Mouse (Mus musculus): ENCODE results near the gene Rdh11.
"Not testable (repeated sequence)": the region's sequence is repeated elsewhere in the genome, so short reads cannot be mapped to it uniquely, and the experiment has no call there.

Gene Rdh11

DNA sequence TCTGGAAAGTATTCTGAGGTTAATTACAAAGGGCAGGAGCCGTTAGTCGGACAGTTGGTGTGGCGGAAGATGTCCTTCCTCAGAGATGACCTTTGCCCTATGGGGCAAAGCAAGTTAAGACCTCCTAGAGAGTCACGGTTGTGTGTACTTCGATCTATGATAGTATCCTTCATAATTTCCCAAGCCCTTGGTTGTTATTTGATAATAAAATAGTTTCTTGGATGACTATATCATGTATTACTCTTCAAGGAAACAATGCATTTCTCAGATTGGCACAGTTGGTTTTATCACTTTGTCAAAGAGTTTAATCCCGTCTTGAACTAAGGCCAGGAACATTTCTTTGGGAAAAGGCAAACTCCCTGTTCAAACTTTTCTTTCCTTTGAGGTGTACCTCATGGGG lies at the start of gene Rdh11:
Gene Rdh11 (minus strand): TSS at position 101 of the 400 bp plus-strand sequence.
- DNase-seq (ENCODE audit: low read depth in 2 of 2, low spot score in 2 of 2): no peak

DNA sequence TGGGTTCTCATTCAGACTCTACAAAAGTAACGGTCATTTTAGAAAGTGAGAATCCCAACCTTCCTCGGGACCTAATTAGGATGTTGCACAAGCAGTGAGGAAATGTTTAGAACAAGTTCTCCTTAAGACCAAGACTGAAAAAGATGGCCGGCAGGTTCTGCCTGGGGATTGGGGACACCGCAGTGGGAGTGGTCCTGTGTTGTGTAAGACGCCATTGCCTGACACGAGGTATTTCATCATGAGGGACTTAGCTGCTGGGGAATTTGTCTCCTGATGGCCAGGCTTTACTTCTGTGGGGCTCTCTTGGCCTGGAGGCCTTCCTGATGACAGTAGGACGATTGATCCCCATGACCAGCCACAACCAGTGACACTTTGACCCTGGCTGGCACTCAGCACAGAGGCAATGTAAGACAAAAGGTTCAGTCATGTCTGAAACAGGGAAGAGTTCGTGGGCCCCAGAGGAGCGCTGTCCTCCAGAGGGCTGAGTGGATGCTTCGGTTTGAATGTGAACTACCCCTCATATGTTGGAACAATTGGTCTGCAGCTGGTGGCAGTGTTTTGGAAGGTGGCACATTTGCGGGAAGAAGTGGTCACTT lies 43.5 kb upstream of the Rdh11 start:
- no peak for DNase-seq (ENCODE audit: low read depth in 2 of 2, low spot score in 2 of 2)

DNA sequence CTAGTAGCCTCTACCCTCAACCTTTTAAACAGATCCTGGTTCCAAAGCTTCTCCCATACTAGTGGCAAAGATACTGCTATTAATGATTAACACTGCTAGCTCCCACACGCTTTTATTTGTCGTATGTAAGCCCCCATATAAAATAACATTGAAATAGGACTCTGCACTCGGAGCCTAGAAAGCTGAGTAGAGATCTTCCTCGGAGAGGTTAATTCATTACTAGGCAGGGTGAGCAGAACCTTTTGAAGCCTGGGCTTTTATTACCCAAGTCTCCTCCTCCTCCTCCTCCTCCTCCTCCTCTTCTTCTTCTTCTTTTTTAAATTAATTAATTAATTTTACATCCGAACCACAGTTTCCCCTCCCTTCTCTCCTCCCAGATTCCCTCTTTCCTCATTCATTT lies 25.4 kb upstream of the Rdh11 start:
- no peak for DNase-seq (ENCODE audit: low read depth in 2 of 2, low spot score in 2 of 2)

DNA sequence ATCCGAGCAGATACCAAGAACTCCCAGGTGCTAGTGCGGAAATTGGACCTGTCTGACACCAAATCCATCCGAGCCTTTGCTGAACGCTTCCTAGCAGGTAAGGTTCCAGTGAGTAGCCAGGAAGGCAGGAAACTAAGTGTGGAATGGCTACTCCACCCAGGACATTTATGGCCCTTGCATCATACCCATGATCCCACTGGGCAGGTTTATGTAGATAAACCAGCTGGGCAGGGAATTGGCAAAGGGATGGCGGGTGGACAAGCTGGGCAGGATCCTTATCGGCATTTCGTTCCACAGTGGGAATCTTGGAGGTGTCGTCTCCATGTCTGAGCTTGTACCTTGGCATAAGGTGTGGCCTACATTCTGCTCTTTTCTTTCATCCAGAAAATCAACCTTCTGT lies 19.4 kb upstream of the Rdh11 start:
- DNase-seq (ENCODE audit: low read depth in 2 of 2, low spot score in 2 of 2): no peak

DNA sequence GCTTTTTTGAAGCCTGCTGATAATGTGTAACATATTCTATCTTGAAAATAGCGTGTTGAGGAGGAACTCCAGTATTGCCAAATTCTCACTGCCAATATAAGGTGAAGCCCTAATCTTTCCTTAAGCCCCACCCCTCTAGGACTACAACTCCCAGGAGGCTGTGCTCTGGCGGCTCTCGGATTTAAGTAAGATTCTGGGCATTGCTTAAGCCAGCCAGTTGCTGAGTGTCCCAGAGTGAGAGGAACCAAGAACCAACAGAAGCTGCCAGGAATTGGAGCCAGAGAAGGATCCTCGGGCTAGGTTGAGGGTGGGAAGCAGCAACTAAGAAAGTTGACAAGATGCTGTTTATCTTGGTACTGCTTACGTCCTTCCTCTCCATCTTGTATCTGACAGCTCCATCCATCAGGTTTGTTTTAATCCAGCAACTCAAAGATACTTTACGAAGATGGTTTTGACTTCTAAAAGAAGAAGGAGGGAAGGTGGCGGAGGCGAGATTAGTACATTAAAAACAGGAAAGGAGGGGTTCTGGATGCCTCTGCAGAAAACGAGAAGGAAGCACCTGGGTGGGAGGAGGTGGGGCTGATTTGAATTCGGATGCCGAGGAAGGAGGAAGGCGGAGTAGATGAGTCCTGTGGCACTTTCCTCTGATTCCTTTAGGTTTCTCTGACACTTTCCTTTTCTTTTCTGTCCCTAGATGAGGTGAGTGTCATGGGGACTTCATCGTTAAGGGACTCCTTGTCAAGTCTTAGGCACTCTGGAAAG lies 16.8 kb upstream of the Rdh11 start, which contains the start of gene Rdh12:
Gene Rdh12 (plus strand): TSS at position 212 of the 762 bp plus-strand sequence.
- peak; percentile 23 to 37 for DNase-seq (ENCODE audit: low read depth in 2 of 2, low spot score in 2 of 2)

DNA sequence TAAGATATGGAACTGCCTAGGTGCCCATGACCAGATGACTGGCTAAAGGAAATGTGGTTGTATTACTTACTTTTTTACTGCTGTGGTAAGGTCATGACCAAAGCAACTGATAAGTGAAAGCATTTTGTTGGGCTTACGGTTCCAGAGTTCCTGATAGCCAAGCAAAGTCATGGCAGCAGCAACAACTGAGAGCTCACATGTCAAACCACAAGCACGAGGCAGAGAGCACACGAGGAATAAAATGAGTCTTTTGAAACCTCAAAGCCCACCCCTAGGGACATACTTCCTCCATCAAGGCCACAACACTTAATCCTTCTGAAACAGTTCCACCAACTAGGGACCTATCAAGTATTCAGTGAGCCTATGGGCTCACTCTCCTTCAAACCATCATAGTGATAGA lies 9.8 kb upstream of the Rdh11 start:
- no peak for DNase-seq (ENCODE audit: low read depth in 2 of 2, low spot score in 2 of 2)

DNA sequence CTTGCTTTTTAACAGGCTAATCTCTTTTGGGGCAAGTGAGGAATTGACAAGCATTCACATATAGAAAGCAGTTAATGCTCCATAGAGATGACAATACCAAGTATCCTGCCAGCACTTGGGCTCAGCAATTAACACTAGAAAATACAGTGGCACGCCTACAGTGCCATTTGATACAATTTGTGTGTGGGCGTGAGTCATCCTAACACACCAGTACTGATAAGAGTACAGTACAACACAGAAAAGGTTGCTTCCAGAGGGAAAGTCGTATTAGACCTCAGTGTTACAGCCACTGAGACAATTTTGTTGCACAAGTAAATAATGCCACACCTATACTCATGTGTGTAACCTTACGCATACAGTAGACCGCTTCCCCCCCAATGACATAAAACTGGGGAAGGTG lies 5.0 kb upstream of the Rdh11 start:
- DNase-seq (ENCODE audit: low read depth in 2 of 2, low spot score in 2 of 2): no peak

DNA sequence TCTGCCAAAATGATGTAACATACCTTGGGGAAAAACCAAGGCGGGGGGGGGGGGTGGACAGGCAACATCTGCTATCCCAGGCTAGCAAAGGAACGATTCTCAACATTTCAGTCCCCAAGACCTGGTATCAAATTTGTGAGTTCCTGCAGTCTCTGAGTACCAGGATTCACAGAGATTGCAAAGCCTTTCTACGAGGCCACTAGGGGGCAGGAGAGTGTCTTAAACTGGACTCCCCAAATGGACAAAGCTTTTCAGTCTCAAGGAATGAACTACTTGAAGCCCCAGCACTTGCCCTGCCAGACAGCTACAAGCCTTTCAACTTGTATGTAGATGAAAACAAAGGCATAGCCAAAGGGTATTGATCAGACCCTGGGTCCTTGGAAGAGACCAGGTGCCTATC lies 1.3 kb upstream of the Rdh11 start:
- peak; percentile 34 to 51 for DNase-seq (ENCODE audit: low read depth in 2 of 2, low spot score in 2 of 2)

DNA sequence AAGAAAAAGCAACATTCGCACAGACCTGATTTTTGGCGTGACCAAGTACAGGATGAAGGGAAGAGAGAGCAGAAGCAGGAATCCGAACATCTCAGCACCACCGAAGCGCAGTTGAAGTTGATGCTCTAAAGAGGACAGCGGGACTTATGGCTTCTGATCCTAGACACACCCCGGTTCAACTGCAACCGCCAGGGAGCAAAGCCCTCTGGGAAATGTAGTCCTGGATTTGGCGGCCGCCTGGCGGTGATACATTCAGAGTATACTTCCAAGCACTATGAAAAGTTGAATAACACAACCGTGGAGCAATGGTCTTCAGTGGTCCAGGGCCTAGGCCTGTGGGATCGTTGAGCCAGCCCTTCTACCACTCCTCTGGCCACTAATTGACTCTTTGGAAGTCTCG lies 392 bp downstream of the Rdh11 start:
- peak; percentile 72 to 83 for DNase-seq (ENCODE audit: low read depth in 2 of 2, low spot score in 2 of 2)

DNA sequence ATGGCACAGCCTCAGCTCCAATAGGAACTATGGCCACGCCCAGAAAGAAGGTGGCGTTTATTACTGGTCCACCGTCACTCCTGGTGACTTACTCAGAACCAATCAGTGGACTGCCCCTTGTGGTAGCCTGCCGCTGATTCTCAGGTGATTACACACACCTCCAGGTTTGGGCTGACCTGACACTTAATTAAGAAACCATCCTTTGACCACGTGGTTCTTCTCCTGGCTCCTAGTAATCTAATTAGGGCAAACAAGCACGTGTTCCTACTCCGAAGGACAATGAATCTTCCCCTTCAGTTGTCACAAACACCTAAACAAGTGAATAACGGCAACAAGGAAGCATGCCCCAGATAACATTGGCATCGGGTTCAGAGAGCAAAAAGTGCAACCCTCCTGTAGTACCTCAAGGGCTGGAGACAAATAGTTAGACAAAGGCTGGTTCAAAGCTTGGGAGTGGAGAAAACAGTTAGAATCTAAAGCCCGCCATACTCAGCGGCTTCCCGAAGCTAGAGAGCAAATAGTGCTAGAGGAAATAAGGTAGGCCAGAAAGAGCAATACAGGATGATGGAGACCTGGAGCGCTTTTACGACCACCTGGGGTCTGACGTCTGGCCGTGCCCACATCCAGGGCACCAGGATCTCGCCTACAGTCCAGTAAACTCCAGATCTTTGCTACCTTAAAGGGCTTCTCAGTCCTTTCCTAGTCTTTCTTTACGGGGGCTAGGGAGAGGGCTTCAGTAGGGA lies 991 bp downstream of the Rdh11 start:
- DNase-seq (ENCODE audit: low read depth in 2 of 2, low spot score in 2 of 2): peak; percentile 14 to 36

DNA sequence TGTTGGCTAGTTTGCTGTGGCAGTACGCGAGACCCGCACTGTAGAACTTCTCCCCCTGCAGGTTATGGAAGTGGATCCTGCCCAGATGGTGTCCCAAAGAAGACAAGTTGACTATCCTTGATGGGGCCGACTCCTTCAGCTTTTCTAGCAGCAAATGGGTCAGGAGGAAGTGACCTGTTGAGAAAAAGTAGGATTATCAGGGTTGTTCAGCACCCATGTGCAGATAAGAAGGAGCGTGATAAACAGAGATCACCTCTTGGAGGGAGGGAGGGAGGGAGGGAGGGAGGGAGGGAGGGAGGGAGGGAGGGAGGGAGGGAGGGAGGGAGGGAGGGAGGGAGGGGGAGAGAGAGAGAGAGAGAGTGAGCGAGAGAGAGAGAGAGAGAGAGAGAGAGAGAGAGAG lies 6.9 kb downstream of the Rdh11 start:
- not testable (repeated sequence) for DNase-seq (ENCODE audit: low read depth in 2 of 2, low spot score in 2 of 2)

DNA sequence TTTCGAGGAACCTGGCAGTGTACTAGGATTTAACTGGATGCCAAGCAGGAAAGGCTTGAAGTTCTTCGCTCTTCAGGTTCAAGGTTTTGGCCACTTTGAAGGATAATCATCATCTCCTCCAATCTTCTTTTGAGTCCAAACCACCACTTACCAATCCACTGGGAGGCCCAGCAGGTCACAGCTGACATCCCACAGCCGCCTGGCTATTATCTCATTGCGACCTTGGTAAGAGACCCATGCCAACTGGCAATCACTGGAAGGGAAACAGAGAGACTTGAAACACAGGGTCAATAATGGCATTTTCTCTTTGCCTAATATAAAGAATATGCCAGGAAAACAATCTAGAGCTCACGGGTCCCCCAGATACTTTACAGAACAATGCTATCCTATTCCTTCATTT lies 16.1 kb downstream of the Rdh11 start:
- DNase-seq (ENCODE audit: low read depth in 2 of 2, low spot score in 2 of 2): no peak

DNA sequence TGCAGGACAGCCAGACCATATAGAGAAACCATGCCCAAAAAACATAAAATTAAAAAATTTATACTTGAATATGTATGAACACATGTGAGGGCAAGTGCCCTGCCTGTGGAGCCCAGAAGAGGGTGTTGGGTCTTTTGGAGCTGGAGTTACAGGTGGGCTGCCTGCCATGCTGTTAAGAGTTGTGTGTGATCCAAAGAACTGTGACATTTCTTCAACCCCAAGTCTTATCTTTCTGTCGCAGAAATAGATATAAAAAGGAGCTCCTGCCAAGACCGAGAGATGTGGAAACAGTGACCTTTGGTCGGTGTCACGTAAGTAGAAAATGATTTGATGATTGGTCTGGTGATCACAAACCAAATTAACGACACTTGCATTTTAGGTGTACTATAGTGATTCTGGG lies 18.4 kb downstream of the Rdh11 start:
- DNase-seq (ENCODE audit: low read depth in 2 of 2, low spot score in 2 of 2): no peak

DNA sequence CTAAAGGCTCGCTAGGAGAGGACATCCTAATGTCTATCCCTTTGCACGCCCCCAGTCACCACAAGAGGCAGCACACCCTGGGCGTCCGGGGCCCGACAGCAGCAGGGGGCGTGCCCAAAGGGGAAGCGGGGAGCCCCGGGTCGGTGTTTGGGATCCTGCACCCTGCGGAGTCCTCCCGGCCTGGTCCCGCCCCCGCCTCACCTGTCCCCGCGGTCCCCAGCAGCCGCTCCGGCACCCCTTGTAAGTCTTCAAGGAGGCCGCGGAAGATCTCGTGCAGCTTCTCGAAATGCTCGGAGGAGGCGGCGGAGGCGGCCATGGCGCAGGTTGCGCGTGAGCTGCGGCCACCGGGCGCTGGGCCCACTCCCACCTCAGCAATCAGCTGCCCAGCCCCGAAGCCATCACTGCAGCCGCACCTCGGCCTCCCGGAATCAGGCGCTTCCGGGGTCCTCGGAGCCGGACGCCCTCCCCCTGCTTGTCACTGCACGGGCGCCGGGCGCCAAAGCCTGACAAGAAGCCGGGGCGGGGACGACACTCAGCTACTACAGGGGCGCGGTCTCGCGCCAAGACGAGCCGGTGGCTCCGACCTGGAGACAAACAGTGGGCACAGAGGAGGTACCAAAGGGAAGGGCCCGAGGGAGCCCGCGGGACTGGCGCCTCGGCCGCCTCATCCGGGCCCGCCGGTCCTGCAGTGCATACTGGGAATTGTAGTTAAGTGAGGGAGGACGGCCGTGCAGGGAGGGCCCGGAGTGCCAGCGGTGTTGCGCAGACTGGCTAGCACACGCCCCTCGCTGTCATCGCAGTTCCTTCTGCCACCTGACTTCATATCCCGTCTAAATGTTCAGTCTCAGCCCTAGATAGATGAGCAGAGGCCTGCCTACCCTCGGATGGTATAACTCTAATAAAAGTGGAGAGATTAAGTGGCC lies 19.8 kb downstream of the Rdh11 start, which contains the start of gene Vti1b:
Gene Vti1b (minus strand): TSS at position 649 of the 923 bp plus-strand sequence.
- peak; percentile 88 to 90 for DNase-seq (ENCODE audit: low read depth in 2 of 2, low spot score in 2 of 2)

DNA sequence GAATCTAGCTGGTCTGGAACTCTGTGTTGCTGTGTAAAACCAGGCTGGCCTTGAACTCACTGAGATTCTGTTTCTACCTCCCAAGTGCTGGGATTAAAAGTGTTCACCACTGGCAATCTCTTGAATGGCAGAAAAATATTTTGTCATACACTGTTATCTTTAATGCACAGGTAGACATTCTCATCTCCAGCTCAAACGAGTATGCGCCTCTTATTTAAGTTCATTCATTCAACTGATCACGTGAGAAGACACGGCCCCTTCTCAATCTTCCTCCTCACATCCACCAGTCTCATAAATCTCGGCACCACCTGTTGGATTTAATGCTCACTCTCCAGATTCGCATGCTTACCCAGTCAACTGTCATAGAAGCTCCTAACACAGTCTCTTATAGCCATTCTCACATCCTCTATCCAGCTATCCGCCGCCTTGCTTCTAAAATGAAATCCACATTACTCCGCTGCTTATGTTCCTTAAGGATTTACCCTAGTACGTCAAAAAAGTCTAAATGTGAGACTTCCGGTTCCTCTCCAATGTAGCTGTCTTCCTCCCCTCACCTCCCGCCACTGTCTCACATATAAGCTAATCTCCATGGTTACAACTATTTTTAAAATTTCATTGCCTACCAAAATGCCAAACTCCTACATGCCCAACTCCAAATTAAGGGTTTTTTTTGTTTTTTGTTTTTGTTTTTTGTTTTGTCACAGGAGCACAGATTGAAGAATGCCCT lies 20.7 kb downstream of the Rdh11 start:
- DNase-seq (ENCODE audit: low read depth in 2 of 2, low spot score in 2 of 2): peak in 1 of 2 experiments; percentile 1

DNA sequence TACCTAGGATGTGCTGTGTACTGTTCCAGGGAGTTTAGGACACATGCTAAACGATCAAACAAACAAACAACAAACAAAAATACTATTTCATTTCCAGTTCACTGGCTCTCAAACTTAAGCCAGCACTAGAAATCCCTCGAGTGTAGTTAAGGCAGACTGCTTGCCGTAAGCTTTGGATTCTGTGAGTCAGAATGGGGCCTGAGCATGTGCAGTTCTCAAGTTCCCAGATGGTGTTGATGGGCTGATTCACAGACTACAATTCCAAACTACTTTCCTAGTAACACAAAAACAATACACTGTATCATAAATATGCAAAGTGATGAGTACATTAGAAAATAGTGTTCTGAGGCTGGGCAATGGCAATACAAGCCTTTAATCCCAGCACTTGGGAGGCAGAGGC lies 21.7 kb downstream of the Rdh11 start:
- no peak for DNase-seq (ENCODE audit: low read depth in 2 of 2, low spot score in 2 of 2)

DNA sequence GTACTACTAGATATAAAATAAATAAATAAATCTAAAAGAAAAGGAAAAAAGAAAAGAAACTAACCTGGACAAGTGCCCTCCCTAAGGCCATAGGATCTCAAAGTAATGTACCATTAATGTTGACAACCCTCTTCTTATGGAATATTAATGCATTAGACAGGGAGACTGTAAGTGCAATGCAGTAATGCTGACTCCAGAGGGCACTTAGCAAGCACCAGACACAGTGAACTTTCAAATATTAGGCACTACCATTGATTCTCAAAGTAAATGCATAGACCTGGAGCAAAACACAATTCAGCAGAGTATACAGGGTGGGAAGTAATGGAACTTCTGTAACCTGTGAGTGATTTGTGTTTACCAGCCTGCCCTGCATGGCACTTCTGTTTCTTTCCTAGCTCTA lies 22.9 kb downstream of the Rdh11 start:
- no peak for DNase-seq (ENCODE audit: low read depth in 2 of 2, low spot score in 2 of 2)

DNA sequence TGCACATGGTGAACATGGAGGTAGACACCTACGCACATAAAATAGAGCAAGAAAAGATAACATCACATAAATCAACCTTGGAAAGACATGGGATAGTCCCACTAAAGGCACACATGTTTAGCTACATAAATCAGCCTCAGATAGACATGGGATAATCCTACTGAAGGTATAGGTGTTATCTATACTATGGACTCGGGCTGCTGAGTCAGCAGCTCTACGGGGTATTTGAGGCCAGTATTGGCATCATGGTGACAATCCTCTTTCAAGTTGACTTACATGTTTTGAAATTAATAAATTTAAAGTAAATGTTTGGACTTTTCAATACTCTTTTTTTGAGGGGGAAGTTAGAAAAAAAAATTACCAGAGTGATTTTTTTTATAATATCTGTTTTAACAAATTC lies 29.2 kb downstream of the Rdh11 start:
- no peak for DNase-seq (ENCODE audit: low read depth in 2 of 2, low spot score in 2 of 2)

DNA sequence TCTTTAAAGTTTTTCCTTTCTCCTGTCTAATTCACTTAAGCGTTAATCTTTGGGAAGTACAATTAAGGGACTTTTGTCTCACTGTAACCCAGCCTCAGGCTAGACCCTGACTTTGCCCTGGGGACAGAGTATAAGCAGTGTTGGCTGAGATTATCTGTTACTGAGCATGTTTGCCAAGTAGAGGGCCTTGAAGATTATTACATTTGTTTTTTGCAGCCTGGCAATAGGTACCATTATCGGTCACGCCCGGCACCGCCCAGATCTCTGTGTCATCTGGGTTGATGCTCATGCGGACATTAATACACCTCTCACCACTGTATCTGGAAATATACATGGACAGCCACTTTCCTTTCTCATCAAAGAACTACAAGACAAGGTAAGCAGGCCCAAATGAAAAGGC lies 42.4 kb downstream of the Rdh11 start:
- no peak for DNase-seq (ENCODE audit: low read depth in 2 of 2, low spot score in 2 of 2)

DNA sequence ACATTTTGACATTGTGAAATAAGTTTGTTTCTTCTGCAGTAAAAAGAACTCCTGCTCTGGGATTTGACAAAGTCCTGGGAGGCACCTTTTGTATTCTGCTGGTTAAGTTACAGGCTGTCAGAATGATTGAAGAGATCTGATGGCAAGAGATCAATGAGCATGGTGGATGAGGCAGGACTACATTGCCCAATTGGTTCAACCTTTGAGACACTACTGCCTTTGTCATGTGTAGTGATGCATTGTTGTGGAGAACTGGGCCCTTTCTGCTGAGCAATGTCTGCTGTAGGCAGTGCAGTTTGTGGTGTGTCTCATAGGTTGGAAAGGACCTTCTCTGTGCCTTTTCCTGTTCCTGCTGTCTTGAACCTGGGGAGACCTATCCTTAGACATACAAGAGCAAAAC lies 50.7 kb downstream of the Rdh11 start:
- no peak for DNase-seq (ENCODE audit: low read depth in 2 of 2, low spot score in 2 of 2)

Measured in CD8-positive naive resting alpha-beta T cell, adult 2 months (primary cell).